Mouse (Mus musculus) right cerebral cortex, postnatal 10 days (tissue): ENCODE measurements at regions not wholly inside any gene's neighbourhood (a gene's known extent, or its start where the extent isn't known, plus 50 kb on each side); places are given as distances from the start of the nearest gene placed in this dataset.
A peak's percentile ranks its signal among the peaks of the same experiment; 100 is the strongest.
"Not testable (repeated sequence)": the region's sequence is repeated elsewhere in the genome, so short reads cannot be mapped to it uniquely, and the experiment has no call there.

Experiments
- DNase-seq, 2 experiments: peaks; one replicate each; pipeline ENCODE4 v3.0.0; 2021; ENCODE audit warnings: low spot score in 2 of 2

GRCm38 (mm10) chr19:35639945-35640344, 417.4 kb downstream of the Htr7 start:
- DNase-seq = no peak

GRCm38 (mm10) chr19:35621771-35622170, 435.5 kb downstream of the Htr7 start:
- DNase-seq = peak in 1 of 2 experiments; percentile 46

GRCm38 (mm10) chr19:35595384-35595783, 461.9 kb downstream of the Htr7 start:
- no peak for DNase-seq

- peak in 1 of 2 experiments; percentile 25 for DNase-seq
Observed at GRCm38 (mm10) chr19:35575979-35576378, 481.3 kb downstream of the Htr7 start.

- DNase-seq = no peak
Observed at GRCm38 (mm10) chr19:35549381-35549780, 507.9 kb downstream of the Htr7 start.

GRCm38 (mm10) chr19:35536816-35537215, 520.5 kb downstream of the Htr7 start:
- DNase-seq = no peak

- DNase-seq = peak; percentile 27 to 63
Observed at GRCm38 (mm10) chr19:35529276-35529675, 528.0 kb downstream of the Htr7 start.

- no peak for DNase-seq
Observed at GRCm38 (mm10) chr19:35493721-35494120, 563.6 kb downstream of the Htr7 start.

GRCm38 (mm10) chr19:35491354-35491753, 566.0 kb downstream of the Htr7 start:
- DNase-seq = no peak

- DNase-seq = not testable (repeated sequence)
Observed at GRCm38 (mm10) chr19:35485616-35486015, 563.5 kb downstream of the Kif20b start.

GRCm38 (mm10) chr19:35482469-35482868, 560.3 kb downstream of the Kif20b start:
- DNase-seq = no peak

- no peak for DNase-seq
Observed at GRCm38 (mm10) chr19:35453942-35454341, 531.8 kb downstream of the Kif20b start.

GRCm38 (mm10) chr19:35442466-35442865, 520.3 kb downstream of the Kif20b start:
- DNase-seq = peak in 1 of 2 experiments; percentile 22

GRCm38 (mm10) chr19:35438074-35438473, 515.9 kb downstream of the Kif20b start:
- DNase-seq = no peak
